Mouse (Mus musculus): ENCODE data around the gene Kcnip3.

The Kcnip3 gene

GRCm38 (mm10) chr2:127517081-127517480, 4.8 kb downstream of the Kcnip3 start:
- no peak for DNase-seq

GRCm38 (mm10) chr2:127514380-127515124, 7.3 kb downstream of the Kcnip3 start:
- no peak for DNase-seq

GRCm38 (mm10) chr2:127513244-127513643, 8.7 kb downstream of the Kcnip3 start:
- DNase-seq = no peak

- DNase-seq = no peak
Observed at GRCm38 (mm10) chr2:127511426-127511825, 10.5 kb downstream of the Kcnip3 start.

- DNase-seq = no peak
Observed at GRCm38 (mm10) chr2:127507967-127508660, 13.8 kb downstream of the Kcnip3 start.

- peak; percentile 19 to 64 for DNase-seq
Observed at GRCm38 (mm10) chr2:127507077-127507774, 14.7 kb downstream of the Kcnip3 start.

- no peak for DNase-seq
Observed at GRCm38 (mm10) chr2:127506131-127506632, 15.7 kb downstream of the Kcnip3 start.

- DNase-seq = no peak
Observed at GRCm38 (mm10) chr2:127505196-127505595, 16.7 kb downstream of the Kcnip3 start.

- DNase-seq = no peak
Observed at GRCm38 (mm10) chr2:127503751-127504549, 17.9 kb downstream of the Kcnip3 start.

- peak in 1 of 2 experiments; percentile 52 for DNase-seq
Observed at GRCm38 (mm10) chr2:127501061-127501460, 20.8 kb downstream of the Kcnip3 start.

GRCm38 (mm10) chr2:127498750-127499149, 23.1 kb downstream of the Kcnip3 start:
- no peak for DNase-seq

- no peak for DNase-seq
Observed at GRCm38 (mm10) chr2:127496321-127496720, 25.6 kb downstream of the Kcnip3 start.

GRCm38 (mm10) chr2:127484476-127485170, 37.3 kb downstream of the Kcnip3 start:
- peak in 1 of 2 experiments; percentile 42 for DNase-seq

GRCm38 (mm10) chr2:127483001-127483400, 38.9 kb downstream of the Kcnip3 start:
- DNase-seq = no peak

GRCm38 (mm10) chr2:127482533-127482911, 39.4 kb downstream of the Kcnip3 start:
- DNase-seq = peak; percentile 18 to 25

- DNase-seq = no peak
Observed at GRCm38 (mm10) chr2:127481841-127482532, 39.9 kb downstream of the Kcnip3 start.

- no peak for DNase-seq
Observed at GRCm38 (mm10) chr2:127479763-127480162, 42.1 kb downstream of the Kcnip3 start.

- no peak for DNase-seq
Observed at GRCm38 (mm10) chr2:127479210-127479609, 42.7 kb downstream of the Kcnip3 start.

- no peak for DNase-seq
Observed at GRCm38 (mm10) chr2:127472279-127472678, 49.6 kb downstream of the Kcnip3 start.

- DNase-seq = no peak
Observed at GRCm38 (mm10) chr2:127471281-127471680, 50.6 kb downstream of the Kcnip3 start.

GRCm38 (mm10) chr2:127470661-127471060, 51.2 kb downstream of the Kcnip3 start:
- DNase-seq = no peak
